Mouse (Mus musculus) forebrain, postnatal 0 days (tissue): ENCODE measurements around the gene Pigu. TPM values are rescaled to one million over a fixed set of nuclear protein-coding genes. Genes with fewer than 3 reads are reported as not detected.

Source experiments
- ATAC-seq: fragments of 200-750 bp; cut with Nextera tagmentation; 2 replicates; pipeline ENCODE4 v1.8.0; 2017; ENCODE audit warnings: mild to moderate bottlenecking, moderate library complexity
- DNase-seq: peaks from one replicate; pipeline ENCODE4 v3.0.0-alpha.2; 2015
- H3K27ac ChIP-seq: fragments of 300-500 bp; sonication (generic); 2 replicates; pipeline ENCODE4 v1.5.1; 2014; ENCODE audit warnings: low read depth, mild to moderate bottlenecking, antibody characterized with exemption, low read length, moderate library complexity, mixed read lengths
- H3K27me3 ChIP-seq: fragments of 300-500 bp; sonication (generic); 2 replicates; pipeline ENCODE4 v1.6.1; 2014; ENCODE audit warnings: mild to moderate bottlenecking, low read length, mixed read lengths; ENCODE audit not compliant: insufficient read depth
- H3K36me3 ChIP-seq: fragments of 300-500 bp; sonication (generic); 2 replicates; pipeline ENCODE4 v1.6.1; 2014; ENCODE audit warnings: mild to moderate bottlenecking, moderate library complexity; ENCODE audit not compliant: insufficient read depth
- H3K4me1 ChIP-seq: fragments of 300-500 bp; sonication (generic); 2 replicates; pipeline ENCODE4 v1.6.1; 2014; ENCODE audit warnings: antibody characterized with exemption; ENCODE audit not compliant: insufficient read depth
- H3K4me2 ChIP-seq: fragments of 300-500 bp; sonication (generic); 2 replicates; pipeline ENCODE4 v1.6.1; 2014; ENCODE audit warnings: low read depth, mild to moderate bottlenecking, moderate library complexity
- H3K4me3 ChIP-seq: fragments of 300-500 bp; sonication (generic); 2 replicates; pipeline ENCODE4 v1.5.1; 2014; ENCODE audit warnings: low read depth, low read length, mixed read lengths
- H3K9ac ChIP-seq: fragments of 300-500 bp; sonication (generic); 2 replicates; pipeline ENCODE4 v1.6.1; 2014; ENCODE audit warnings: mild to moderate bottlenecking
- H3K9me3 ChIP-seq: fragments of 300-500 bp; sonication (generic); 2 replicates; pipeline ENCODE4 v1.6.1; 2016; ENCODE audit warnings: low read length
- CTCF ChIP-seq: sonication (generic); IDR thresholded peaks from 2 replicates; pipeline ENCODE4 v1.5.1; 2016; ENCODE audit warnings: antibody characterized with exemption, control low read depth, low read depth
- WGBS: fragments of 180-500 bp; shearing (Covaris S2); extraction: QIAGEN DNeasy Blood & Tissue Kit; methylation state at CpG from one replicate; pipeline ENCODE4 v1.1.7; 2014; 5-methylcytosine and 5-hydroxymethylcytosine counted together
- microRNA counts: library from miRNA; unstranded; fragments of <30 nt; microRNA quantifications from one replicate; lab custom pipeline; 2015
- microRNA-seq, 2 experiments: library from miRNA; unstranded; fragments of <30 nt; microRNA quantifications; one replicate each; pipeline ENCODE4; 2016
- polyA plus RNA-seq: library from polyadenylated mRNA; unstranded; fragments of >200 nt; fragmentation: Nextera tagmentation; extraction: Ambion mirVana; gene quantifications from 2 replicates; pipeline ENCODE4 v1.2.1, GENCODE M21; 2015
- total RNA-seq: library from RNA; depleted of rRNA; stranded (reverse); fragments of >200 nt; gene quantifications from 2 replicates; pipeline ENCODE4 v1.2.3, GENCODE M21; 2014; rRNA removed

Gene Pigu
- total and polyA plus RNA-seq, 2 experiments from 2014 or later = 31.2 to 50.7 TPM

GRCm38 (mm10) chr2:155240915-155241314 lies 116.3 kb downstream of the Pigu start:
- DNase-seq (no peak), ATAC-seq (no peak)
- no peaks in the 10 kb centered on the region for H3K9me3 ChIP-seq
- no peak for TF ChIP-seq CTCF
- 85% methylated on average over 4 of the region's 4 CpGs for WGBS
- peaks cover 14% of the 10 kb centered on the region for H3K4me1 ChIP-seq
- H3K9ac ChIP-seq = no peak overlapping the region
- H3K36me3 ChIP-seq = peaks cover 34% of the 10 kb centered on the region
- no peak overlapping the region for H3K4me3 ChIP-seq
- no peak overlapping the region for H3K4me2 ChIP-seq
- H3K27ac ChIP-seq = no peak overlapping the region
- H3K27me3 ChIP-seq = no peaks in the 10 kb centered on the region

DNA sequence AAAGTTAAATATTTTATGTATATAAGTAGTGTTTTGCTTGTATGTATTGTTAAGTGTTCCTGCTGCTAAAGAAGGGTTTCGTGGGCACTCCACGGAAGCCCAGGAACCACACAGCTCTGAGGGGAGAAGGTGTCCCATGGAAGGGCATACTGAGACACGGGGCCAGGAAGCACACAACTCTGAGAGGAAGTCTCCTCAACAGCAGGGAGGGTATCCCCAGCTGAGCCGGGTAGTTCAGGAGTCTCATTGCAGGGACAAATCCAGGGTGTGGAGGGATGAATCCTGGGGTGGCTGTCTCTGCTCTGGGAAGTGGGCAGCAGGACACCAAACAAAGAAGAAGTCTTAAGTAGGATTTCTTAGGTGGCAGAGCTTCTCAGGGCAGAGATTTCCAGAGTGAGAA lies 120.0 kb downstream of the Pigu start:
- Histone ChIP-seq H3K4me1 (peaks cover 19% of the 10 kb centered on the region), H3K4me3 (peak overlapping the region; percentile 89), H3K36me3 (no peaks in the 10 kb centered on the region), H3K27me3 (no peaks in the 10 kb centered on the region), H3K9me3 (no peaks in the 10 kb centered on the region), H3K27ac (peak overlapping the region; percentile 21; the same call in 1 of the 2 replicates), H3K9ac (peak overlapping the region; percentile 86), H3K4me2 (peak overlapping the region; percentile 74)
- 19% methylated on average over 4 of the region's 4 CpGs for WGBS
- ATAC-seq (no peak), DNase-seq (no peak)
- no peak for TF ChIP-seq CTCF

DNA sequence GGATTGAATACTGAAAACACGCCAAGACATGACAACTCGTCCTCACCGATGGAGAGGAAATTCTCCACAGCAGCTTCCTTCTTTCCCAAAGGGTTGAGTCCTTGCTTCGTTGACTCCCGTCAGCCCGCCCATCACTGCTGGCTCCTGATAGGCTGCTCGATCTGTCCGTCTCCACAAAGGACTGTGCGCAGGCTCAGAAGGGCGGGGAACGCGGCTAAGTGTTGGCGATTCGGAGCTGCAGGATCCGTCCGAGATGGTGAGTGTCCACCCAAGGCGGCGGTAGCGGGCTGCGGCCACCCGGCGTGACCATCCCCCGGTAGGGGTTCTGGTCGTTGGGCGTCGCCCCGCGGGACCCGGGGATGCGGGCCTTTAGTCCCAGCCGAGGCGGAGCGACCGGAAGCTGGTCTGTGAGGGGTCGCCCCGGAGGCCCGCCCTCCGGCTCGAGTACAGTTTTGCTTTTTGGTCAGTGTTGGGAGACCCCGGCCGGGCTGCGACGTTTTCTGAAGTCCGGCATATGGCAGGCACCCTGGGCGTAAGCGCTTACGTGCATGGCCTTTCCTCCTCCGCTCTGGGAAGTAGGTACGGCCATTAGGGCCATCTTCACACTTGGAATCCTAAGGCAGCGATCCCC lies 120.8 kb downstream of the Pigu start, which contains the start of gene Dynlrb1:
TSS of gene Dynlrb1 (plus strand) at position 172 of the 631 bp plus-strand sequence.
- H3K4me2 ChIP-seq = peak within 1 kb of the TSS; percentile 74
- no peaks in the 10 kb centered on the region for H3K9me3 ChIP-seq
- H3K27ac ChIP-seq = peak within 1 kb of the TSS; percentile 87
- ATAC-seq (peak; percentile 100), DNase-seq (peak; percentile 99)
- no peaks in the 10 kb centered on the region for H3K27me3 ChIP-seq
- H3K4me3 ChIP-seq = peak within 1 kb of the TSS; percentile 89
- peak within 1 kb of the TSS; percentile 86 for H3K9ac ChIP-seq
- 1% methylated on average over 50 of the region's 50 CpGs for WGBS
- H3K36me3 ChIP-seq = no peaks in the 10 kb centered on the region
- H3K4me1 ChIP-seq = peaks cover 19% of the 10 kb centered on the region
- no peak; the same call in 1 of the 2 replicates for TF ChIP-seq CTCF

DNA sequence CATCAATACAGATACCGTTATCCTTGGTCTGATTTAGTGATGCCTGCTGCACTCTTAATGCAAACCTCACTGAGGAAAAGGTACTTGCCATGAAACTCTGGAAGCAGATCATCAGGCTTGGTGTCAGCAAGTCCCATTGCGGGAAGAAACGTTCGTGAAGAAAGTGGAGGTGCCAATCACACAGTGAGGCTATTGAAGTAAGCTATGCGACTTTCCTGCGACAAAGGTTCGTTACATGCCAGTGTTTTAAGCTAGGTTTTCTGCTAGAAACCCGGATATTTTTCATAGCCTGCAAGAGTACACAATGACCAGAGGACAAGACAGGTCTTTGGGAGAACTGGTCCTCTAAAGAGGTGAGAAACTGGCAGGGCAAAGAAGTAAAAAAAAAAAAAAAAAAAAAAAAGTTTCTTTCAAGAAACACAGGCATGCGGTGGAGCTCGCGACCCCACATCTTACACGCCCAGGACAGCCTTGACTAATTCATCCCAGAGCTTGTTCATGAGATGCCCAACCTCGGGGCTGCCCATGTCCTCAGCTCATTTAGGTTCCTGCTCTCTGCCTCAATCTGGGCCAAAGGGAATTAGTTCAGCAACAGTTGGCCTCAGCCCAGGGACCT lies 121.4 kb downstream of the Pigu start:
- no peak for DNase-seq

More for the DNA sequence above, 121.4 kb downstream of the Pigu start:
- 3% methylated on average over 13 of the region's 13 CpGs for WGBS
- Histone ChIP-seq H3K4me1 (peaks cover 19% of the 10 kb centered on the region), H3K36me3 (no peaks in the 10 kb centered on the region), H3K27me3 (no peaks in the 10 kb centered on the region), H3K4me2 (peak overlapping the region; percentile 59), H3K9me3 (no peaks in the 10 kb centered on the region), H3K27ac (peak overlapping the region; percentile 87), H3K9ac (peak overlapping the region; percentile 86), H3K4me3 (peak overlapping the region; percentile 89)
- no peak for TF ChIP-seq CTCF
- ATAC-seq = peak; percentile 92

MicroRNA genes within 50 kb of the gene (microRNA counts, 519-probe panel; counts per million panel counts)
- microRNA mmu-miR-695 (lab: Ali Mortazavi, UCI) = not detected

Small RNA genes within 50 kb of the gene (microRNA-seq; reads per million reads assigned to microRNA genes)
- gene Mir695 = 0 reads per million in 2 experiments

Other genes starting within 250 kb of the Pigu start
- 45.7 and 49.5 TPM in 2 replicates for gene Itch, start 223.9 kb downstream of the Pigu start, total RNA-seq
- 10.0 and 17.4 TPM in 2 replicates for gene Itch, start 223.9 kb downstream of the Pigu start, polyA plus RNA-seq
- gene Dynlrb1, start 120.9 kb downstream of the Pigu start, total RNA-seq = 310 and 492 TPM in 2 replicates
- 790 and 1,004 TPM in 2 replicates for gene Dynlrb1, start 120.9 kb downstream of the Pigu start, polyA plus RNA-seq
- 425 and 459 TPM in 2 replicates for gene Map1lc3a, start 81.1 kb downstream of the Pigu start, total RNA-seq
- gene Map1lc3a, start 81.1 kb downstream of the Pigu start, polyA plus RNA-seq = 789 and 806 TPM in 2 replicates
- gene Trp53inp2, start 23.6 kb upstream of the Pigu start, total RNA-seq = 76.0 and 100.0 TPM in 2 replicates
- 58.6 and 60.2 TPM in 2 replicates for gene Trp53inp2, start 23.6 kb upstream of the Pigu start, polyA plus RNA-seq
- 32.4 and 45.8 TPM in 2 replicates for gene Ncoa6, start 116.5 kb upstream of the Pigu start, total RNA-seq
- 23.5 and 26.8 TPM in 2 replicates for gene Ncoa6, start 116.5 kb upstream of the Pigu start, polyA plus RNA-seq
- gene Acss2, start 160.5 kb upstream of the Pigu start, total RNA-seq = 25.5 and 27.7 TPM in 2 replicates
- gene Acss2, start 160.5 kb upstream of the Pigu start, polyA plus RNA-seq = 13.3 and 16.3 TPM in 2 replicates
- gene Ggt7, start 160.8 kb upstream of the Pigu start, total RNA-seq = 131 and 137 TPM in 2 replicates
- 78.5 and 85.3 TPM in 2 replicates for gene Ggt7, start 160.8 kb upstream of the Pigu start, polyA plus RNA-seq
- 10.0 and 11.9 TPM in 2 replicates for gene Gss, start 235.4 kb upstream of the Pigu start, total RNA-seq
- 10.1 and 11.9 TPM in 2 replicates for gene Gss, start 235.4 kb upstream of the Pigu start, polyA plus RNA-seq